Mouse (Mus musculus) midbrain, embryonic 16.5 days (tissue): ENCODE data around the gene Mmel1. TPM values are rescaled to one million over a fixed set of nuclear protein-coding genes. Genes with fewer than 3 reads are reported as not detected.

Experiments
- ATAC-seq: fragments of 200-750 bp; cut with Nextera tagmentation; 2 replicates; pipeline ENCODE4 v1.8.0; 2017; ENCODE audit warnings: moderate TSS enrichment
- H3K27ac ChIP-seq: fragments of 300-500 bp; sonication (generic); 2 replicates; pipeline ENCODE4 v1.5.1; 2014; ENCODE audit warnings: mild to moderate bottlenecking, low read length, mixed read lengths
- H3K27me3 ChIP-seq: fragments of 300-500 bp; sonication (generic); 2 replicates; pipeline ENCODE4 v1.6.1; 2014; ENCODE audit warnings: low read depth, low read length, mixed read lengths; ENCODE audit not compliant: control insufficient read depth, insufficient read depth
- H3K36me3 ChIP-seq: fragments of 300-500 bp; sonication (generic); 2 replicates; pipeline ENCODE4 v1.6.1; 2014; ENCODE audit warnings: mild to moderate bottlenecking, low read length, moderate library complexity, mixed read lengths; ENCODE audit not compliant: control insufficient read depth, insufficient read depth
- H3K4me1 ChIP-seq: fragments of 300-500 bp; sonication (generic); 2 replicates; pipeline ENCODE4 v1.6.1; 2014; ENCODE audit warnings: mild to moderate bottlenecking, low read length, mixed read lengths; ENCODE audit not compliant: control insufficient read depth, insufficient read depth
- H3K4me2 ChIP-seq: fragments of 300-500 bp; sonication (generic); 2 replicates; pipeline ENCODE4 v1.6.1; 2014; ENCODE audit warnings: mild to moderate bottlenecking, low read length, mixed read lengths
- H3K4me3 ChIP-seq: fragments of 300-500 bp; sonication (generic); 2 replicates; pipeline ENCODE4 v1.5.1; 2014; ENCODE audit warnings: low read depth, mild to moderate bottlenecking, low read length, moderate library complexity, mixed read lengths
- H3K9ac ChIP-seq: fragments of 300-500 bp; sonication (generic); 2 replicates; pipeline ENCODE4 v1.6.1; 2014; ENCODE audit warnings: low read depth, low read length, mixed read lengths
- H3K9me3 ChIP-seq: fragments of 300-500 bp; sonication (generic); replicated peaks from 2 replicates; pipeline ENCODE4 v1.6.1; 2014; ENCODE audit warnings: mild to moderate bottlenecking, low read length, mixed read lengths; ENCODE audit not compliant: control insufficient read depth, poor library complexity, severe bottlenecking
- WGBS: fragments of 180-500 bp; shearing (Covaris S2); extraction: QIAGEN DNeasy Blood & Tissue Kit; methylation state at CpG from one replicate; pipeline ENCODE4 v1.1.7; 2014; 5-methylcytosine and 5-hydroxymethylcytosine counted together
- polyA plus RNA-seq: library from polyadenylated mRNA; unstranded; fragments of >200 nt; fragmentation: Nextera tagmentation; extraction: Ambion mirVana; gene quantifications from 2 replicates; pipeline ENCODE4 v1.2.1, GENCODE M21; 2015

The Mmel1 gene
- polyA plus RNA-seq, 1 experiment from 2014 or later: 0.98 TPM

GRCm38 (mm10) chr4:154838741-154839140, 30.6 kb upstream of the Mmel1 start:
- H3K9me3 ChIP-seq: no peaks in the 10 kb centered on the region
- ATAC-seq: no peak
- no peak overlapping the region for H3K4me2 ChIP-seq
- no peak overlapping the region for H3K4me3 ChIP-seq
- WGBS: 91% methylated on average over 13 of the region's 13 CpGs
- H3K27me3 ChIP-seq: peaks cover 3% of the 10 kb centered on the region; the same call in 1 of the 2 replicates
- 0 out of 2 replicates have a peak, but pooled peaks cover 2% of the 10 kb centered on the region for H3K4me1 ChIP-seq
- H3K9ac ChIP-seq: no peak overlapping the region
- no peaks in the 10 kb centered on the region for H3K36me3 ChIP-seq
- H3K27ac ChIP-seq: no peak overlapping the region

- Histone ChIP-seq H3K4me2 (no peak overlapping the region), H3K9me3 (no peaks in the 10 kb centered on the region), H3K4me1 (0 out of 2 replicates have a peak, but pooled peaks cover 2% of the 10 kb centered on the region), H3K4me3 (no peak overlapping the region), H3K27me3 (peaks cover 2% of the 10 kb centered on the region; the same call in 1 of the 2 replicates), H3K27ac (no peak overlapping the region), H3K9ac (no peak overlapping the region), H3K36me3 (no peaks in the 10 kb centered on the region)
- WGBS: 44% methylated on average over 11 of the region's 11 CpGs
- ATAC-seq: no peak
Measured at GRCm38 (mm10) chr4:154839406-154839805, 30.0 kb upstream of the Mmel1 start.

- no peak overlapping the region for H3K27ac ChIP-seq
- no peaks in the 10 kb centered on the region for H3K27me3 ChIP-seq
- ATAC-seq: no peak
- H3K4me2 ChIP-seq: no peak overlapping the region
- peaks cover 5% of the 10 kb centered on the region for H3K4me1 ChIP-seq
- H3K9me3 ChIP-seq: no peaks in the 10 kb centered on the region
- no peak overlapping the region for H3K4me3 ChIP-seq
- H3K9ac ChIP-seq: no peak overlapping the region
- WGBS: 96% methylated on average over 1 of the region's 1 CpGs
- no peaks in the 10 kb centered on the region for H3K36me3 ChIP-seq
Measured at GRCm38 (mm10) chr4:154852696-154853095, 16.7 kb upstream of the Mmel1 start.

- 86% methylated on average over 4 of the region's 4 CpGs for WGBS
- H3K9me3 ChIP-seq: no peaks in the 10 kb centered on the region
Measured at GRCm38 (mm10) chr4:154853881-154854280, 15.5 kb upstream of the Mmel1 start.

GRCm38 (mm10) chr4:154854676-154855345, 14.6 kb upstream of the Mmel1 start:
- 60% methylated on average over 12 of the region's 12 CpGs for WGBS
- H3K27ac ChIP-seq: no peak overlapping the region
- H3K4me3 ChIP-seq: peak overlapping the region; percentile 50
- no peaks in the 10 kb centered on the region for H3K36me3 ChIP-seq
- H3K4me1 ChIP-seq: peaks cover 5% of the 10 kb centered on the region
- no peak for ATAC-seq
- H3K9ac ChIP-seq: peak overlapping the region; percentile 75; the same call in 1 of the 2 replicates
- no peaks in the 10 kb centered on the region; the same call in 1 of the 2 replicates for H3K27me3 ChIP-seq
- H3K4me2 ChIP-seq: peak overlapping the region; percentile 69
- no peaks in the 10 kb centered on the region for H3K9me3 ChIP-seq

More at GRCm38 (mm10) chr4:154853881-154854280, 15.5 kb upstream of the Mmel1 start:
- H3K4me2 ChIP-seq: no peak overlapping the region
- no peak overlapping the region for H3K27ac ChIP-seq
- H3K4me1 ChIP-seq: peaks cover 5% of the 10 kb centered on the region
- no peak overlapping the region for H3K4me3 ChIP-seq
- ATAC-seq: no peak
- no peaks in the 10 kb centered on the region for H3K36me3 ChIP-seq
- H3K9ac ChIP-seq: no peak overlapping the region
- no peaks in the 10 kb centered on the region; the same call in 1 of the 2 replicates for H3K27me3 ChIP-seq

- Histone ChIP-seq H3K4me1 (peaks cover 5% of the 10 kb centered on the region), H3K27ac (peak overlapping the region; percentile 88), H3K9me3 (no peaks in the 10 kb centered on the region), H3K4me2 (peak overlapping the region; percentile 69), H3K27me3 (no peaks in the 10 kb centered on the region; the same call in 1 of the 2 replicates), H3K9ac (peak overlapping the region; percentile 75), H3K4me3 (peak overlapping the region; percentile 50), H3K36me3 (no peaks in the 10 kb centered on the region)
- peak; percentile 97 for ATAC-seq
- WGBS: under 1% methylated on average over 108 of the region's 110 CpGs
Measured at GRCm38 (mm10) chr4:154855721-154856479, 13.5 kb upstream of the Mmel1 start.

- 19% methylated on average over 9 of the region's 9 CpGs for WGBS
Measured at GRCm38 (mm10) chr4:154856480-154856837, 12.9 kb upstream of the Mmel1 start.

GRCm38 (mm10) chr4:154856882-154857281, 12.5 kb upstream of the Mmel1 start:
- Histone ChIP-seq H3K4me2 (peak overlapping the region; percentile 69), H3K9ac (no peak overlapping the region), H3K9me3 (no peaks in the 10 kb centered on the region), H3K27me3 (no peaks in the 10 kb centered on the region; the same call in 1 of the 2 replicates), H3K4me1 (peaks cover 5% of the 10 kb centered on the region), H3K36me3 (no peaks in the 10 kb centered on the region), H3K27ac (peak overlapping the region; percentile 88), H3K4me3 (no peak overlapping the region)
- WGBS: 90% methylated on average over 7 of the region's 7 CpGs
- ATAC-seq: no peak

More at GRCm38 (mm10) chr4:154856480-154856837, 12.9 kb upstream of the Mmel1 start:
- Histone ChIP-seq H3K27ac (peak overlapping the region; percentile 88), H3K27me3 (no peaks in the 10 kb centered on the region; the same call in 1 of the 2 replicates), H3K4me1 (peaks cover 5% of the 10 kb centered on the region), H3K9ac (no peak overlapping the region; the same call in 1 of the 2 replicates), H3K4me3 (peak overlapping the region; percentile 50), H3K36me3 (no peaks in the 10 kb centered on the region), H3K4me2 (peak overlapping the region; percentile 69), H3K9me3 (no peaks in the 10 kb centered on the region)
- no peak for ATAC-seq
